Mouse (Mus musculus): Measurements from ENCODE around the gene Mars2. TPM values are rescaled to one million over a fixed set of nuclear protein-coding genes. Genes with fewer than 3 reads are reported as not detected.

Mars2 gene
- polyA plus RNA-seq, 1 experiment from 2014 or later: 3.0 TPM

- no peak for ATAC-seq (ENCODE audit: insufficient number of reproducible peaks, insufficient read depth, low FRiP score, low read depth)
- H3K4me1 ChIP-seq (ENCODE audit: control insufficient read depth, insufficient read depth, low read length): peaks cover 11% of the 10 kb centered on the region; the same call in 1 of the 2 replicates
- WGBS: 3% methylated on average over 26 of the region's 26 CpGs
- peak within 1 kb of the TSS; percentile 43 for H3K9ac ChIP-seq (replicated peaks; ENCODE audit: low read depth, low read length)
- H3K4me3 ChIP-seq (ENCODE audit: low read depth, low read length): peak within 1 kb of the TSS; percentile 36
- H3K27ac ChIP-seq (ENCODE audit: low read length): peak within 1 kb of the TSS; percentile 58
- H3K9me3 ChIP-seq (ENCODE audit: control insufficient read depth, low read depth, low read length): no peaks in the 10 kb centered on the region
- H3K27me3 ChIP-seq (ENCODE audit: control insufficient read depth, insufficient read depth, low read length): no peaks in the 10 kb centered on the region
- H3K4me2 ChIP-seq (replicated peaks; ENCODE audit: low read depth, low read length): peak within 1 kb of the TSS; percentile 33
- H3K36me3 ChIP-seq (ENCODE audit: control insufficient read depth, insufficient read depth, low read length): no peaks in the 10 kb centered on the region
Observed at GRCm38 (mm10) chr1:55226011-55226857, 10.7 kb upstream of the Mars2 start, which contains the start of gene Rftn2. Rftn2 (minus strand) TSS chr1:55226782.

DNA sequence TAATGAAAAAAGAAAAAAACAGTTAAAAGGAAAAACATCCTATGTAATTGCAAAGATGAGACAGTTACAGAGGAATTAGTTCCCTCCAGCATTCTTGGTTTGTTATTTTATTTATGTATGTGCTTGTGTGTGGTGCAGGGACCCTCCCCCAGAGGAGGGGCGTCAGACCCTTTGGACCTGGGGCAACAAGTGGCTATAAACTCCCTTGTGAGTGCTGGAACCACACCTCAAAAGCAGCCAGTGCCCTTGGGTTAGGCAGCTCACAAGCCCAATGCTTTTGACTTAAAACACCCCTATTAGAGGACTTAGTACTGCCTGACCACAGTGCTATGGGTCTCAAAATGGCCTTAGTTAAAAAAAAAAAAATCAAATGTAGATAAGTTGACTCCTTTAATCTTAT lies 9.6 kb upstream of the Mars2 start:
- Histone ChIP-seq H3K27me3 (ENCODE audit: control insufficient read depth, insufficient read depth, low read length) (no peaks in the 10 kb centered on the region), H3K9me3 (ENCODE audit: control insufficient read depth, low read depth, low read length) (no peaks in the 10 kb centered on the region), H3K9ac (replicated peaks; ENCODE audit: low read depth, low read length) (no peak overlapping the region), H3K36me3 (ENCODE audit: control insufficient read depth, insufficient read depth, low read length) (no peaks in the 10 kb centered on the region), H3K4me1 (ENCODE audit: control insufficient read depth, insufficient read depth, low read length) (peaks cover 8% of the 10 kb centered on the region; the same call in 1 of the 2 replicates), H3K27ac (ENCODE audit: low read length) (no peak overlapping the region), H3K4me3 (ENCODE audit: low read depth, low read length) (no peak overlapping the region), H3K4me2 (replicated peaks; ENCODE audit: low read depth, low read length) (no peak overlapping the region)
- ATAC-seq (ENCODE audit: insufficient number of reproducible peaks, insufficient read depth, low FRiP score, low read depth): no peak
- 50% methylated on average over 1 of the region's 1 CpGs for WGBS

DNA sequence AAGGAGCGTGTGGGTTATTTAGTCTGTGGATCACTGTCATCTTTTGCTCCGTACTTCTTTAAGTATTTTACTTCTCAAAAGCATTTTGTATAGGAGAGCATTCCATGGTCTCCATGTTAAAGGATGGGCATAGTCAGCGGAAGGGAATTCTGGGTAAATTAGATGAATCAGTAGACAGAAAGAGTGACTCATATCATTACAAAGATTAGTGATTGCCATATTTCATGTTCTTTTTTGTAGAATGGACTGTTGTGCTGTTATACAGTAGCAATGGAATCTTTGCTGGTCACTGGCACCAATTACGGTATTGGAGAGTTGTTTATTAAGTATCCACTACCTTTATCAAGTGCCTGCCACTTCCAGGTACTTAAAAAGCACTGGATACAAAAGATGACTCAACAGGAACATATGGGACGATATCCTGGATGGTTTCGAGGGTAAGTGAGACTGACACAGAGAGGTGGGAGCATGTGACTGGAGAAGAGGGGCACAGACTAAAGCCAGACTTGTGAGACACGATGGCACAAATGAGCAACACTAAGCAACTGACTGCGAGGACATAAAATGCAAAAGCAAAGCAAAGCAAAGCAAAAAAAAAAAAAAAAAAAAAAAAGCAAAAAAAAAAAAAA lies 8.6 kb upstream of the Mars2 start:
- no peak overlapping the region for H3K4me2 ChIP-seq (replicated peaks; ENCODE audit: low read depth, low read length)
- H3K36me3 ChIP-seq (ENCODE audit: control insufficient read depth, insufficient read depth, low read length): no peaks in the 10 kb centered on the region
- no peak overlapping the region for H3K27ac ChIP-seq (ENCODE audit: low read length)
- no peaks in the 10 kb centered on the region for H3K9me3 ChIP-seq (ENCODE audit: control insufficient read depth, low read depth, low read length)
- no peak overlapping the region for H3K9ac ChIP-seq (replicated peaks; ENCODE audit: low read depth, low read length)
- no peaks in the 10 kb centered on the region for H3K27me3 ChIP-seq (ENCODE audit: control insufficient read depth, insufficient read depth, low read length)
- WGBS: 85% methylated on average over 8 of the region's 8 CpGs
- ATAC-seq (ENCODE audit: insufficient number of reproducible peaks, insufficient read depth, low FRiP score, low read depth): no peak
- H3K4me3 ChIP-seq (ENCODE audit: low read depth, low read length): no peak overlapping the region
- H3K4me1 ChIP-seq (ENCODE audit: control insufficient read depth, insufficient read depth, low read length): peaks cover 2% of the 10 kb centered on the region; the same call in 1 of the 2 replicates

GRCm38 (mm10) chr1:55234910-55235520 lies 2.0 kb upstream of the Mars2 start:
- no peak overlapping the region for H3K27ac ChIP-seq (ENCODE audit: low read length)
- H3K36me3 ChIP-seq (ENCODE audit: control insufficient read depth, insufficient read depth, low read length): no peaks in the 10 kb centered on the region
- no peak overlapping the region for H3K4me3 ChIP-seq (ENCODE audit: low read depth, low read length)
- H3K9me3 ChIP-seq (ENCODE audit: control insufficient read depth, low read depth, low read length): no peaks in the 10 kb centered on the region
- WGBS: 64% methylated on average over 16 of the region's 16 CpGs
- peaks cover 17% of the 10 kb centered on the region for H3K4me1 ChIP-seq (ENCODE audit: control insufficient read depth, insufficient read depth, low read length)
- H3K9ac ChIP-seq (replicated peaks; ENCODE audit: low read depth, low read length): no peak overlapping the region
- H3K4me2 ChIP-seq (replicated peaks; ENCODE audit: low read depth, low read length): no peak overlapping the region
- no peaks in the 10 kb centered on the region for H3K27me3 ChIP-seq (ENCODE audit: control insufficient read depth, insufficient read depth, low read length)
- ATAC-seq (ENCODE audit: insufficient number of reproducible peaks, insufficient read depth, low FRiP score, low read depth): no peak

GRCm38 (mm10) chr1:55236487-55236886 lies 490 bp upstream of the Mars2 start:
- H3K27me3 ChIP-seq (ENCODE audit: control insufficient read depth, insufficient read depth, low read length): no peaks in the 10 kb centered on the region
- H3K9me3 ChIP-seq (ENCODE audit: control insufficient read depth, low read depth, low read length): no peaks in the 10 kb centered on the region
- H3K9ac ChIP-seq (replicated peaks; ENCODE audit: low read depth, low read length): peak overlapping the region; percentile 69; the same call in 1 of the 2 replicates
- peak overlapping the region; percentile 98 for H3K4me2 ChIP-seq (replicated peaks; ENCODE audit: low read depth, low read length)
- H3K27ac ChIP-seq (ENCODE audit: low read length): no peak overlapping the region
- peaks cover 23% of the 10 kb centered on the region for H3K4me1 ChIP-seq (ENCODE audit: control insufficient read depth, insufficient read depth, low read length)
- 28% methylated on average over 5 of the region's 5 CpGs for WGBS
- no peaks in the 10 kb centered on the region for H3K36me3 ChIP-seq (ENCODE audit: control insufficient read depth, insufficient read depth, low read length)
- no peak for ATAC-seq (ENCODE audit: insufficient number of reproducible peaks, insufficient read depth, low FRiP score, low read depth)
- H3K4me3 ChIP-seq (ENCODE audit: low read depth, low read length): peak overlapping the region; percentile 88

DNA sequence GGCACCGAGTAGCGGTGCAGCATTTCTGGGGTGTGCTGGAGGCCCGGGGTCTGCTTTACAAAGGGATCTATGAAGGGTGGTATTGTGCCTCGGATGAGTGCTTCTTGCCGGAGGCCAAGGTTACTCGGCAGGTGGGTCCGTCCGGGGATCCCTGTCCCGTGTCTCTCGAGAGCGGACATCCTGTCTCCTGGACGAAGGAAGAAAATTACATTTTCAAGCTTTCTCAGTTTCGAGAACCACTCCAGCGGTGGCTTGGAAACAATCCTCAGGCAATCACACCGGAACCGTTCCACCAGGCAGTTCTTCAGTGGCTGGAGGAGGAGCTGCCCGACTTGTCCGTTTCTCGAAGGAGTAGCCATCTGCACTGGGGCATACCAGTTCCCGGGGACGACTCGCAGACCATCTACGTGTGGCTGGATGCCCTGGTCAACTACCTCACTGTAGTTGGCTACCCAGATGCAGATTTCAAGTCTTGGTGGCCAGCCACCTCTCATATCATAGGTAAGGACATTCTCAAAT lies 725 bp downstream of the Mars2 start:
- H3K27me3 ChIP-seq (ENCODE audit: control insufficient read depth, insufficient read depth, low read length): no peaks in the 10 kb centered on the region
- peak overlapping the region; percentile 36; the same call in 1 of the 2 replicates for H3K27ac ChIP-seq (ENCODE audit: low read length)
- peak overlapping the region; percentile 69 for H3K9ac ChIP-seq (replicated peaks; ENCODE audit: low read depth, low read length)
- 0 out of 2 replicates have a peak, but pooled peaks have one; percentile 34 for ATAC-seq (ENCODE audit: insufficient number of reproducible peaks, insufficient read depth, low FRiP score, low read depth)
- H3K4me3 ChIP-seq (ENCODE audit: low read depth, low read length): peak overlapping the region; percentile 88
- H3K4me2 ChIP-seq (replicated peaks; ENCODE audit: low read depth, low read length): peak overlapping the region; percentile 98
- H3K4me1 ChIP-seq (ENCODE audit: control insufficient read depth, insufficient read depth, low read length): peaks cover 23% of the 10 kb centered on the region
- H3K9me3 ChIP-seq (ENCODE audit: control insufficient read depth, low read depth, low read length): no peaks in the 10 kb centered on the region
- under 1% methylated on average over 23 of the region's 23 CpGs for WGBS
- no peaks in the 10 kb centered on the region for H3K36me3 ChIP-seq (ENCODE audit: control insufficient read depth, insufficient read depth, low read length)

- H3K4me3 ChIP-seq (ENCODE audit: low read depth, low read length): peak overlapping the region; percentile 88
- no peak for ATAC-seq (ENCODE audit: insufficient number of reproducible peaks, insufficient read depth, low FRiP score, low read depth)
- peaks cover 23% of the 10 kb centered on the region for H3K4me1 ChIP-seq (ENCODE audit: control insufficient read depth, insufficient read depth, low read length)
- no peaks in the 10 kb centered on the region for H3K36me3 ChIP-seq (ENCODE audit: control insufficient read depth, insufficient read depth, low read length)
- H3K9ac ChIP-seq (replicated peaks; ENCODE audit: low read depth, low read length): no peak overlapping the region; the same call in 1 of the 2 replicates
- WGBS: 40% methylated on average over 13 of the region's 13 CpGs
- no peak overlapping the region for H3K27ac ChIP-seq (ENCODE audit: low read length)
- peak overlapping the region; percentile 98 for H3K4me2 ChIP-seq (replicated peaks; ENCODE audit: low read depth, low read length)
- no peaks in the 10 kb centered on the region for H3K27me3 ChIP-seq (ENCODE audit: control insufficient read depth, insufficient read depth, low read length)
- H3K9me3 ChIP-seq (ENCODE audit: control insufficient read depth, low read depth, low read length): no peaks in the 10 kb centered on the region
Observed at GRCm38 (mm10) chr1:55238496-55238895, 1.5 kb downstream of the Mars2 start.

DNA sequence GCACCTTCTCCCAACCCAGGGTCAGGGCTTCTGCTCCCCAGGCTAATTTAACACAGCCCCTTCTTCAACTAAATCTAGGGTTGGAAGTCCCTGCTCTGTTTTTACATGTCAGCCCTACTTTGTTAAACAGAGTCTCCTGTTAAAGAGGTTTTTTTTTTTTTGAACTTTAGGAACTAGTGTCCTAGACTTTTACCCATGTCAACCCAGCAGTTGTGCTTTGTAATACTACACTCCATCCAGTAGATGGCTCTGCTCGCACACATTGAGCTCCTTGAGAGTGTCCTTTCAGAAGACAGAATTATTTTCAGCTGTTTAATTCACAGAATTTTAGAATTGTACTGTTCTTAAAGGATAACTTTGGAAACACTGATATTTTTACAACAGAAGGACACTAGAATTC lies 2.3 kb downstream of the Mars2 start:
- H3K27ac ChIP-seq (ENCODE audit: low read length): no peak overlapping the region
- no peak overlapping the region for H3K9ac ChIP-seq (replicated peaks; ENCODE audit: low read depth, low read length)
- peak overlapping the region; percentile 88; the same call in 1 of the 2 replicates for H3K4me3 ChIP-seq (ENCODE audit: low read depth, low read length)
- peaks cover 23% of the 10 kb centered on the region for H3K4me1 ChIP-seq (ENCODE audit: control insufficient read depth, insufficient read depth, low read length)
- peak overlapping the region; percentile 98 for H3K4me2 ChIP-seq (replicated peaks; ENCODE audit: low read depth, low read length)
- ATAC-seq (ENCODE audit: insufficient number of reproducible peaks, insufficient read depth, low FRiP score, low read depth): no peak
- WGBS: 2% methylated on average over 1 of the region's 1 CpGs
- no peaks in the 10 kb centered on the region for H3K9me3 ChIP-seq (ENCODE audit: control insufficient read depth, low read depth, low read length)
- H3K27me3 ChIP-seq (ENCODE audit: control insufficient read depth, insufficient read depth, low read length): no peaks in the 10 kb centered on the region
- no peaks in the 10 kb centered on the region for H3K36me3 ChIP-seq (ENCODE audit: control insufficient read depth, insufficient read depth, low read length)
